Mouse (Mus musculus): ENCODE data around the gene Cd209a. TPM values are rescaled to one million over a fixed set of nuclear protein-coding genes. Genes with fewer than 3 reads are reported as not detected.
"Not testable (repeated sequence)": the region's sequence is repeated elsewhere in the genome, so short reads cannot be mapped to it uniquely, and the experiment has no call there.

Cd209a gene
- total RNA-seq (2014; fragmentation: Nextera tagmentation) (2.2 TPM in 1 of 2 replicates, not detected in the other), total RNA-seq (2017) (1.1 and 3.8 TPM in 2 replicates)

- peak; percentile 48 for ATAC-seq (replicated peaks; ENCODE audit: poor library complexity, severe bottlenecking)
These were observed at the start of gene Cd209a for GRCm38 (mm10) chr8:3748761-3749160. Cd209a (minus strand) TSS chr8:3748984.

DNA sequence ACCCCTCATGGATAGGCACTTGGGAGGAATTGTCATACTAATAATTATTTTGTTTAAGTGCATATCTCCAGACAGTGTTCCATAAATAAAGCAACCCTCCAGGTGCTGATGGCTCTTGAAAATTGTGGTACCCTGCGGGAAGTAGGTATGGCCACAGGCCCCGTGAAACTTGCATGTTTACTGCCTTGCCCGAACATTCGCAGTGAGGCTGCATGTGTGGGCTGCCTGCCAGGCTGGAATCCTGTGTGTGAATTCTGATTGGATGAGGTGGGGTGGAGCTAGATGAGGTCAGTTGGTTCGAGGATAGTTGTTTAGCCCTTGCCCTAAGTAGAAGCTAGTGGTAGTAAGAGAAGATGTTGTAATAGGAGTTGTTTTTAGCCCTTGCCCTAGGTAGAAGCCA, 19.9 kb upstream of the Cd209a start:
- ATAC-seq (replicated peaks; ENCODE audit: poor library complexity, severe bottlenecking) = not testable (repeated sequence)

DNA sequence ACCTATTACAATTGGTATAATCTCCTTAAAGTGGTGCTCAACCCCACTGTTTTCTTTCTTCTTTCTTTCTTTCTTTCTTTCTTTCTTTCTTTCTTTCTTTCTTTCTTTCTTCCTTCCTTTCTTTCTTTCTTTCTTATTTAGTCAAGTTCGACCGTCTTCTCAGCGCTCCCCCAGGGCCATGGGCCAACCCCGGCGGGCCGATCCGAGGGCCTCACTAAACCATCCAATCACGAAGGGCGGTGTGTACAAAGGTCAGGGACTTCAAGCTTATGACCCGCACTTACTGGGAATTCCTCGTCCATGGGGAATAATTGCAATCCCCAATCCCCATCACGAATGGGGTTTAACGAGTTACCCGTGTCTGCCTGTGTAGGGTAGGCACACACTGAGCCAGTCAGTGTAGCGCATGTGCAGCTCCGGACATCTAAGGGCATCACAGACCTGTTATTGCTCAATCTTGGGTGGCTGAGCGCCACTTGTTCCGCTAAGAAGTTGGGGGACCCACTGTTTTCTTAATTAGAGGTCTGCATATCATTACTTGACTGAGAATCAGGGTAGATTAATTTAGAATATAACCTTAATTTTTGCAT, 5.6 kb upstream of the Cd209a start:
- peak; percentile 97 for ATAC-seq (replicated peaks; ENCODE audit: poor library complexity, severe bottlenecking)

GRCm38 (mm10) chr8:3736947-3737346, 11.8 kb downstream of the Cd209a start:
- ATAC-seq (replicated peaks; ENCODE audit: poor library complexity, severe bottlenecking) = no peak

- ATAC-seq (replicated peaks; ENCODE audit: poor library complexity, severe bottlenecking) = no peak
These were observed 13.2 kb downstream of the Cd209a start for GRCm38 (mm10) chr8:3735599-3735998.

GRCm38 (mm10) chr8:3734084-3734483, 14.7 kb downstream of the Cd209a start:
- ATAC-seq (replicated peaks; ENCODE audit: poor library complexity, severe bottlenecking) = no peak

DNA sequence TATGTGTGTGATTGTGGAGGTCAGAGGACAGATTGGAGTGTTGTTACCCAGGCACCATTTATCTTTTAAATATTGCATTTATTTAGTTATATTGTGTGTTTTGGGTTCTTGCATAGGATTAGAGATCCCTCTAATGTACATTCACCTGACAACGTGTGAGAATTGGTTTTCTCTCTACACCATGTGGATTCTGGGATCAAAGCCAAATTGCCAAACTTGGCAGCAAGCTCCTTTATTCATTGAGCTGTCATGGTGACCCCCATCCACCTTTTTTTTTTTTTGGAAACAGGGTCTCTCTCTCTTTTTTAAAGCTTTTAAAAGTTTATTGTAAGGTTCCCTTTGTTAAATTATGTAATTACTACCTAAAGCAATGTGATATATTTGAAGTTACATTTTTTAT, 27.7 kb downstream of the Cd209a start:
- ATAC-seq (replicated peaks; ENCODE audit: poor library complexity, severe bottlenecking) = no peak

DNA sequence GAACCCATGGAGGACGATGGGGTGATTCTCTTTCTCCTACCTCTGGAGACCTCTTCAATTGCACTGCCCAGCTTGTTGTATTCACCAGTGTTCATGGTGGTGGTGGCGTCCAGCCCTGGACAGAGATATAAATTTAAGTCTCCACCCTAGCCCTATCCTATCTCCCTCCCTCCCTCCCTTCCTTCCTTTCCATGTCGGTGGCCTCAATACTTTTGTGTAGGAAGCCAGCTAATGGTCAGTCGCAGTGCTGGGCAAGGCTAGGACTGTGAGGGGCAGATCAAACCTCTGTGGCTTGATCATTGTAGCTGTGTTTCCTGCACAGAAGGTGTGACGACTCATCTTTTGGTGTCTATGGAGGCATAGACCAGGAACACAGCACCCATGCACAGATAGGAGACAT, 28.2 kb downstream of the Cd209a start, which contains the start of gene Clec4g:
Gene Clec4g (minus strand): TSS at position 101 of the 400 bp plus-strand sequence.
- ATAC-seq (replicated peaks; ENCODE audit: poor library complexity, severe bottlenecking) = no peak

GRCm38 (mm10) chr8:3718559-3718958, 30.2 kb downstream of the Cd209a start:
- peak; percentile 98 for ATAC-seq (replicated peaks; ENCODE audit: poor library complexity, severe bottlenecking)

GRCm38 (mm10) chr8:3717321-3717954, 31.3 kb downstream of the Cd209a start:
- ATAC-seq (replicated peaks; ENCODE audit: poor library complexity, severe bottlenecking) = no peak

- peak; percentile 82 for ATAC-seq (replicated peaks; ENCODE audit: poor library complexity, severe bottlenecking)
These were observed 37.1 kb downstream of the Cd209a start for GRCm38 (mm10) chr8:3711646-3712045.

DNA sequence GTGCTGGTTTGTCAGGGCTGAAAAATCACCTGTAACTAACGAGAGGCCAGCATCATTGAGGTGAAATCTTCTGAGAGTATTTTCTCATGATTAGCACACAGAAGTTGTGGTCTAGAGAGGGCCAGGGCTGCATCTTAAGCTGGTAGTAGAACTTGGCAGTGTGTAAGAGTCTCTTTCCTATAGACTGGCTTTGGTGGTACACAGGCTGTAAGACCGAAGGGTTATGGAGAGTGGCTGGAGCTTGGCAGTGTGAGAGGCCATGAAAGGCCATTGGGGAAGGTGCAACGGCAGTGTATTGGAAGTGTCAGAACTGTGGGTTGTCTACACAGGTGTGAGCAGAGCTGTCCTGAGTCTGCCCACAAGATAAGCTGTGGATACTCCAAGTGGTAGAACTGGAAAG, 38.5 kb downstream of the Cd209a start:
- ATAC-seq (replicated peaks; ENCODE audit: poor library complexity, severe bottlenecking) = peak; percentile 18; the same call in 1 of the 2 replicates

- no peak for ATAC-seq (replicated peaks; ENCODE audit: poor library complexity, severe bottlenecking)
These were observed 41.2 kb downstream of the Cd209a start for GRCm38 (mm10) chr8:3707611-3708010.

DNA sequence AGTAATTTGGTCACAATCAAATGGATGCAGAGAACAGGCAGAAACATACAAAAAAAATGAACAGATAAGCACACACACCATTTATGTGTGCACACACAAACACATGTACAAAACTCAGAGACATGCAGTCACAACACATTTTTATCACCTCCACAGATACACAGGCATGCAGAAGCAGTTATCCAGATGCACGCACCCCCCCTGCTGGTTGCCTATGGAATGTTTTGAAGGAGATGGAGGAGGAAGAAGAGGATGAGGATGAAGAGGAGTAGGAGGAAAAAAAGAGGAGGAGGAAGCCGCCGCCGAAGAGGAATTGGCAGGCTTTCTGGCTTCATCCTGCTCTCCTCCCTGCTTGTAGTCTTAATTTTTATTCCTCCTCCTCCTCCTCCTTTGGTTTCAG, 43.1 kb downstream of the Cd209a start:
- ATAC-seq (replicated peaks; ENCODE audit: poor library complexity, severe bottlenecking) = peak; percentile 48

DNA sequence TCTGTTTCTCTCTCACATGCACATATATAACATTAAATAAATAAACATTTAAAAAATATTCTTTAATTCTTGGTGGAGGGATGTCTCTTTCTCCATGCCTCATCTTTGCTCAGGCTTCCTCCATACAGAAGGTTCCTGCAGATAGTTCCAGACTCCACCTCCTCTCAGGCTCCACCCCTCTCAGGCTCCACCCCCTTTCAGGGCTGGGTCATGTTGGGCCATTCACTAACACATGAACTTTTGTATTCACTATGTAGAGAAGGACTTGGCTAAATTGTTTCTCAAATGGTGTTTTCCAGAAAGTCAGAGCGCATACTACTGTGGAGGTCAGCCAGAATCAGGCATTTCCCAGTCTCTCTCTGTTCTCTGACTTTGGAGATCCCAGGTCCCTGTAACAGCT, 47.3 kb downstream of the Cd209a start:
- peak; percentile 71 for ATAC-seq (replicated peaks; ENCODE audit: poor library complexity, severe bottlenecking)

GRCm38 (mm10) chr8:3694121-3694520, 54.7 kb downstream of the Cd209a start, which contains the start of gene Fcer2a:
Fcer2a (minus strand) TSS chr8:3694175.
- no peak for ATAC-seq (replicated peaks; ENCODE audit: poor library complexity, severe bottlenecking)

Other genes with a start within 250 kb of the Cd209a start
- gene Mcoln1, start 248.5 kb downstream of the Cd209a start, total RNA-seq (2014; fragmentation: Nextera tagmentation) = 26.7 and 55.5 TPM in 2 replicates
- 21.8 and 41.5 TPM in 2 replicates for gene Mcoln1, start 248.5 kb downstream of the Cd209a start, total RNA-seq (2017)
- gene Pnpla6, start 233.6 kb downstream of the Cd209a start, total RNA-seq (2014; fragmentation: Nextera tagmentation) = 39.0 and 39.4 TPM in 2 replicates
- 11.8 and 16.8 TPM in 2 replicates for gene Pnpla6, start 233.6 kb downstream of the Cd209a start, total RNA-seq (2017)
- not detected in 2 replicates for gene C330021F23Rik, start 181.0 kb downstream of the Cd209a start, total RNA-seq (2014; fragmentation: Nextera tagmentation)
- gene C330021F23Rik, start 181.0 kb downstream of the Cd209a start, total RNA-seq (2017) = 0.43 TPM in 1 of 2 replicates, not detected in the other
- 0.19 and 0.82 TPM in 2 replicates for gene Camsap3, start 161.7 kb downstream of the Cd209a start, total RNA-seq (2014; fragmentation: Nextera tagmentation)
- gene Camsap3, start 161.7 kb downstream of the Cd209a start, total RNA-seq (2017) = 0.13 TPM in 1 of 2 replicates, not detected in the other
- 33.1 and 35.2 TPM in 2 replicates for gene Xab2, start 127.7 kb downstream of the Cd209a start, total RNA-seq (2014; fragmentation: Nextera tagmentation)
- 44.9 and 51.3 TPM in 2 replicates for gene Xab2, start 127.7 kb downstream of the Cd209a start, total RNA-seq (2017)
- 118 and 132 TPM in 2 replicates for gene Pet100, start 127.4 kb downstream of the Cd209a start, total RNA-seq (2014; fragmentation: Nextera tagmentation)
- 141 and 273 TPM in 2 replicates for gene Pet100, start 127.4 kb downstream of the Cd209a start, total RNA-seq (2017)
- not detected in 2 replicates for gene Pcp2, start 123.4 kb downstream of the Cd209a start, total RNA-seq (2014; fragmentation: Nextera tagmentation)
- not detected in 2 replicates for gene Pcp2, start 123.4 kb downstream of the Cd209a start, total RNA-seq (2017)
- 194 and 226 TPM in 2 replicates for gene Stxbp2, start 118.0 kb downstream of the Cd209a start, total RNA-seq (2014; fragmentation: Nextera tagmentation)
- gene Stxbp2, start 118.0 kb downstream of the Cd209a start, total RNA-seq (2017) = 109 and 135 TPM in 2 replicates
- 0.73 TPM in 1 of 2 replicates, not detected in the other for gene Retn, start 93.2 kb downstream of the Cd209a start, total RNA-seq (2014; fragmentation: Nextera tagmentation)
- not detected in 2 replicates for gene Retn, start 93.2 kb downstream of the Cd209a start, total RNA-seq (2017)
- 14.1 and 33.6 TPM in 2 replicates for gene Mcemp1, start 83.2 kb downstream of the Cd209a start, total RNA-seq (2014; fragmentation: Nextera tagmentation)
- 18.5 and 18.9 TPM in 2 replicates for gene Mcemp1, start 83.2 kb downstream of the Cd209a start, total RNA-seq (2017)
- 27.9 and 43.5 TPM in 2 replicates for gene Fcor, start 76.6 kb downstream of the Cd209a start, total RNA-seq (2014; fragmentation: Nextera tagmentation)
- 13.1 and 14.4 TPM in 2 replicates for gene Fcor, start 76.6 kb downstream of the Cd209a start, total RNA-seq (2017)
- gene Trappc5, start 72.7 kb downstream of the Cd209a start, total RNA-seq (2014; fragmentation: Nextera tagmentation) = 24.1 and 27.2 TPM in 2 replicates
- 30.9 and 39.8 TPM in 2 replicates for gene Trappc5, start 72.7 kb downstream of the Cd209a start, total RNA-seq (2017)
- gene Fcer2a, start 54.8 kb downstream of the Cd209a start, total RNA-seq (2014; fragmentation: Nextera tagmentation) = not detected in 2 replicates
- not detected in 2 replicates for gene Fcer2a, start 54.8 kb downstream of the Cd209a start, total RNA-seq (2017)
- not detected in 2 replicates for gene Clec4g, start 28.3 kb downstream of the Cd209a start, total RNA-seq (2014; fragmentation: Nextera tagmentation)
- not detected in 2 replicates for gene Clec4g, start 28.3 kb downstream of the Cd209a start, total RNA-seq (2017)
- not detected in 2 replicates for gene Cd209e, start 105.3 kb upstream of the Cd209a start, total RNA-seq (2014; fragmentation: Nextera tagmentation)
- not detected in 2 replicates for gene Cd209e, start 105.3 kb upstream of the Cd209a start, total RNA-seq (2017)
- gene Cd209d, start 129.6 kb upstream of the Cd209a start, total RNA-seq (2014; fragmentation: Nextera tagmentation) = not detected in 2 replicates
- not detected in 2 replicates for gene Cd209d, start 129.6 kb upstream of the Cd209a start, total RNA-seq (2017)
- not detected in 2 replicates for gene Cd209b, start 177.9 kb upstream of the Cd209a start, total RNA-seq (2014; fragmentation: Nextera tagmentation)
- not detected in 2 replicates for gene Cd209b, start 177.9 kb upstream of the Cd209a start, total RNA-seq (2017)
- not detected in 2 replicates for gene Cd209c, start 205.8 kb upstream of the Cd209a start, total RNA-seq (2014; fragmentation: Nextera tagmentation)
- gene Cd209c, start 205.8 kb upstream of the Cd209a start, total RNA-seq (2017) = not detected in 2 replicates

Measured in granulocyte monocyte progenitor cell, adult 5-6 weeks (primary cell).